Mouse (Mus musculus) kidney, adult 2 months (tissue): ENCODE measurements around the gene Hbp1.
A peak's percentile ranks its signal among the peaks of the same experiment; 100 is the strongest.

Experiments
- CTCF ChIP-seq: fragments of 200-500 bp; conservative IDR thresholded peaks from 2 replicates; pipeline ENCODE4 v1.5.1; 2011; ENCODE audit warnings: low read depth, mild to moderate bottlenecking, control low read depth, low read length, moderate library complexity, mixed read lengths; ENCODE audit not compliant: insufficient read depth, insufficient read length
- POLR2A ChIP-seq: fragments of 200-500 bp; IDR thresholded peaks from one replicate; pipeline ENCODE4 v1.6.1; 2011; ENCODE audit warnings: low read depth, low read length, control low read depth

DNA sequence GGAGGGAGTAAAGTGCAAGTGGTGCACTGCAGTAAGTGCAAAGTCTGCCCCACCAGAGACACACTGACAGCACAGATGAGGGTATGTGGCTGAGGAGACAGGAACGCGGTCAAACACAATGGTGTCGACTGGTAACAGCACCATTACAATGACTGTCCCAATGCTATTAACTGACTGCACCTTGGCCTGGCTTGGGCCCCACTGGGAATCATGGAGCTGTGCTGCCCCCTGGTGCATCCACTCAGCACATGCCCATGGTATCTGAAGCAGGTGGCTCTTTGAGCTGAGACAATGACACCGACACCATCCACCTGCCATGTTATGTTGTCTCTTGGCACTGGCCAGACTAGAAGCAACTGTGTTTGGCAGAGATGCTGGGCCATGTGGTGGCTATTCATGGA, 23.7 kb downstream of the Hbp1 start:
- TF ChIP-seq POLR2A (no peak), CTCF (peak; percentile 80)
